Mouse (Mus musculus) stomach, embryonic 15.5 days (tissue): ENCODE data around the gene Hist2h2aa2. TPM values are rescaled to one million over a fixed set of nuclear protein-coding genes. Genes with fewer than 3 reads are reported as not detected.
"Not testable (repeated sequence)": the region's sequence is repeated elsewhere in the genome, so short reads cannot be mapped to it uniquely, and the experiment has no call there.

ENCODE experiments used
- ATAC-seq: fragments of 200-750 bp; cut with Nextera tagmentation; 2 replicates; pipeline ENCODE4 v1.8.0; 2017; ENCODE audit warnings: low read depth, moderate number of reproducible peaks, moderate TSS enrichment; ENCODE audit not compliant: insufficient read depth, low FRiP score
- H3K27ac ChIP-seq: fragments of 300-500 bp; sonication (generic); 2 replicates; pipeline ENCODE4 v1.5.1; 2015; ENCODE audit warnings: mild to moderate bottlenecking, inconsistent platforms
- H3K27me3 ChIP-seq: fragments of 300-500 bp; sonication (generic); replicated peaks from 2 replicates; pipeline ENCODE4 v1.6.1; 2015; ENCODE audit warnings: inconsistent platforms
- H3K36me3 ChIP-seq: fragments of 300-500 bp; sonication (generic); 2 replicates; pipeline ENCODE4 v1.6.1; 2015; ENCODE audit warnings: inconsistent platforms
- H3K4me1 ChIP-seq: fragments of 300-500 bp; sonication (generic); 2 replicates; pipeline ENCODE4 v1.6.1; 2015; ENCODE audit warnings: inconsistent platforms
- H3K4me2 ChIP-seq: fragments of 300-500 bp; sonication (generic); 2 replicates; pipeline ENCODE4 v1.6.1; 2015; ENCODE audit warnings: mild to moderate bottlenecking, inconsistent platforms
- H3K4me3 ChIP-seq: fragments of 300-500 bp; sonication (generic); replicated peaks from 2 replicates; pipeline ENCODE4 v1.5.1; 2015; ENCODE audit warnings: inconsistent platforms
- H3K9ac ChIP-seq: fragments of 300-500 bp; sonication (generic); 2 replicates; pipeline ENCODE4 v1.6.1; 2015; ENCODE audit warnings: inconsistent platforms
- H3K9me3 ChIP-seq: fragments of 300-500 bp; sonication (generic); 2 replicates; pipeline ENCODE4 v1.6.1; 2016; ENCODE audit warnings: inconsistent platforms
- WGBS: fragments of 180-500 bp; shearing (Covaris S2); methylation state at CpG from one replicate; pipeline ENCODE4 v1.1.7; 2015; 5-methylcytosine and 5-hydroxymethylcytosine counted together
- polyA plus RNA-seq: library from polyadenylated mRNA; unstranded; fragments of >200 nt; fragmentation: Nextera tagmentation; extraction: Ambion mirVana; gene quantifications from 2 replicates; pipeline ENCODE4 v1.2.1, GENCODE M21; 2015

The Hist2h2aa2 gene
- polyA plus RNA-seq = 50.4 and 70.5 TPM in 2 replicates

DNA sequence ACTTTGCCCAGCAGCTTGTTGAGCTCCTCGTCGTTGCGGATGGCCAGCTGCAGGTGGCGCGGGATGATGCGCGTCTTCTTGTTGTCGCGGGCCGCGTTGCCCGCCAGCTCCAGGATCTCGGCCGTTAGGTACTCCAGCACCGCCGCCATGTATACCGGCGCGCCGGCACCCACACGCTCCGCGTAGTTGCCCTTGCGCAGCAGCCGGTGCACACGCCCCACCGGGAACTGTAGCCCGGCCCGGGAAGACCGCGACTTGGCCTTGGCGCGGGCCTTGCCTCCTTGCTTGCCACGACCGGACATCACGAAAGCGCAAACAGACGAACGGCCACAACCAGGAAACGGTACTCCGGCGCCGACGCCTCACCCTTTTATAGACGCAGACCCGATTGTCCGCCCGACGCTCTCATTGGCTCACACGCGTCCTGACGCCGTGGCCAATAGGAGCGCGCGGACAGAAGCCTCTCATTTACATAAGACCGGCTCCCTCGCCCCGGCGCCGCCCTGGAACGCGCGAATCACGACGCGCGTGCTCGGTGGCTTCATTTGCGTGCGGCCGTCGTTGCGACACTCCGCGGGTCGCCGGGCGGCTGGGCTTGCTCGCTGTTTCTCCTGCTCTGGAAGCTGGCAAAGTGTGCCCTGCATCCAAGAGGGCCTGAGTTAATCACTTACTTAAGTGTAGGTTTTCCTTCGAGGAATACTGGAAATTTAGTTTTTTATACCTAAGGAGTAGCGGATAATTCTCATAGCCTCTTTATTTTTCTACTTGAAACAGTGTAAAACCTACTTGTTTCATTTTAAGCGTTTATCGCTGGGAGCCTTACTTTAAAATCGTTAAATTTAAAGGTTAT lies at the start of gene Hist2h2aa2:
Hist2h2aa2 (minus strand) TSS at position 328 of the 850 bp plus-strand sequence.
- H3K9me3 ChIP-seq, H3K27me3 ChIP-seq, H3K9ac ChIP-seq, H3K36me3 ChIP-seq: not testable (repeated sequence)
- Histone ChIP-seq H3K27ac (peak within 1 kb of the TSS; percentile 90), H3K4me1 (peaks cover 21% of the 10 kb centered on the region), H3K4me2 (peak within 1 kb of the TSS; percentile 45), H3K4me3 (peak within 1 kb of the TSS; percentile 33)
- 2% methylated on average over 48 of the region's 85 CpGs for WGBS
- peak; percentile 82 for ATAC-seq

DNA sequence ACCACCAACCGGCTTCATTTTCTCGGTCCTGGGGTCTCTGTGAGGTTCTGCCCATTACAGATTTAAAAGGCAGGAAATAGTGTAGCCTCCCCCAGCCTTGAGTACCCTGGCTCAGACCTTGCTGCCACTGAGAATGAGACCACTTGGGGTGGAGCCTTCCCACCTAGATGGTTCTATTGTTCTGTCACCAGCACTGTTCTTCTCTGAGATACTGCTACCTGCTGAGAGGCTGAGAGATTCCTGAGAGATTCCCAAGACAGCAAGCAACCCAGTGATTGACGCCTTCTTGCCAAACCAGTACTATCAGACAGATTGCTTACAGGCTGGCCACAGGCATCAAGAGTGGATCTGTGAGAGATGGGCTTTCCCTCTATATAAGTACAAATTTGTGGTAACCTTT lies 49.1 kb upstream of the Hist2h2aa2 start:
- Histone ChIP-seq H3K4me3 (no peak overlapping the region), H3K9ac (no peak overlapping the region), H3K4me2 (no peak overlapping the region), H3K27me3 (no peaks in the 10 kb centered on the region), H3K36me3 (no peaks in the 10 kb centered on the region), H3K9me3 (no peaks in the 10 kb centered on the region), H3K27ac (no peak overlapping the region), H3K4me1 (peaks cover 3% of the 10 kb centered on the region; the same call in 1 of the 2 replicates)
- 65% methylated on average over 3 of the region's 3 CpGs for WGBS
- ATAC-seq = no peak

DNA sequence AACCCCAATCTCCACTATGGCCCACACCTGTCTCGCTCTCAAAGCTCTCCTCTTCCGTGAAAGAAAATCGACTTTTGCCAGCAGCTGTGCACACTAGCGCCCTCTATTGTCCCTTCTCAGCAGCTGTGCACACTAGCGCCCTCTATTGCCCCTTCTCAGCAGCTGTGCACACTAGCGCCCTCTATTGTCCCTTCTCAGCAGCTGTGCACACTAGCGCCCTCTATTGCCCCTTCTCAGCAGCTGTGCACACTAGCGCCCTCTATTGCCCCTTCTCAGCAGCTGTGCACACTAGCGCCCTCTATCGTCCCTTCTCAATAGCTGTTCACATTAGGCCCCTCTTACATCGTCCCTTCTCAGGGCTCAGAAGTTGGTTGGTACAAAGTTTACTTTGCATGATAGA lies 47.3 kb upstream of the Hist2h2aa2 start:
- not testable (repeated sequence) for ATAC-seq, H3K9ac ChIP-seq, H3K4me3 ChIP-seq, H3K36me3 ChIP-seq, H3K4me2 ChIP-seq, H3K27ac ChIP-seq, H3K9me3 ChIP-seq, H3K4me1 ChIP-seq
- 90% methylated on average over 11 of the region's 11 CpGs for WGBS
- H3K27me3 ChIP-seq = peaks cover 12% of the 10 kb centered on the region

DNA sequence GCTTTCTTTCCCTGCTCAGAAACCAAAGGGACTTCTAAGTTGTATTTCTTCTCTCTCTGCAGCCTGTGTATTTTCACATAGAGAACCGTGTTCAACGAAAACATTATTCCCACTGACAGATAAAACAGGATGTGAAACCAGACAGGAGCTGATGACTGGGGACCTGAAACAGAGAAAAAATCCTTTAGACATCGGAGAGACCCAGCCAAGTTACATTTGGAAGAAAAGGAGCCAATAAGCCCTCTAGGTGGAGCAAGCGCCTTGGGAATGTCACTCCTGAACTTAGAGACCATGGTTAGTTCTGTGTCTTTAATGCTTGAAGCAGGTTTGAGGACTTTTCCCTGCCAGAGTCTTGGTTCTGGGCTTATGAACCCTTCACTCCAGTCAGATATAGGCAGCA lies 44.4 kb upstream of the Hist2h2aa2 start:
- ATAC-seq = no peak
- no peak overlapping the region for H3K4me3 ChIP-seq
- no peaks in the 10 kb centered on the region for H3K9me3 ChIP-seq
- no peak overlapping the region for H3K27ac ChIP-seq
- no peak overlapping the region for H3K9ac ChIP-seq
- peaks cover 13% of the 10 kb centered on the region for H3K27me3 ChIP-seq
- 13% methylated on average over 4 of the region's 4 CpGs for WGBS
- peak overlapping the region; percentile 12; the same call in 1 of the 2 replicates for H3K4me2 ChIP-seq
- H3K4me1 ChIP-seq = peaks cover 4% of the 10 kb centered on the region; the same call in 1 of the 2 replicates
- H3K36me3 ChIP-seq = no peaks in the 10 kb centered on the region

- H3K36me3 ChIP-seq = no peaks in the 10 kb centered on the region
- H3K27me3 ChIP-seq = peaks cover 13% of the 10 kb centered on the region
- WGBS = 65% methylated on average over 6 of the region's 6 CpGs
- no peak for ATAC-seq
- peaks cover 7% of the 10 kb centered on the region for H3K4me1 ChIP-seq
- no peak overlapping the region for H3K9ac ChIP-seq
- no peak overlapping the region for H3K27ac ChIP-seq
- H3K9me3 ChIP-seq = no peaks in the 10 kb centered on the region
- no peak overlapping the region for H3K4me3 ChIP-seq
- H3K4me2 ChIP-seq = no peak overlapping the region
Observed at GRCm38 (mm10) chr3:96280660-96281059, 40.6 kb upstream of the Hist2h2aa2 start.

DNA sequence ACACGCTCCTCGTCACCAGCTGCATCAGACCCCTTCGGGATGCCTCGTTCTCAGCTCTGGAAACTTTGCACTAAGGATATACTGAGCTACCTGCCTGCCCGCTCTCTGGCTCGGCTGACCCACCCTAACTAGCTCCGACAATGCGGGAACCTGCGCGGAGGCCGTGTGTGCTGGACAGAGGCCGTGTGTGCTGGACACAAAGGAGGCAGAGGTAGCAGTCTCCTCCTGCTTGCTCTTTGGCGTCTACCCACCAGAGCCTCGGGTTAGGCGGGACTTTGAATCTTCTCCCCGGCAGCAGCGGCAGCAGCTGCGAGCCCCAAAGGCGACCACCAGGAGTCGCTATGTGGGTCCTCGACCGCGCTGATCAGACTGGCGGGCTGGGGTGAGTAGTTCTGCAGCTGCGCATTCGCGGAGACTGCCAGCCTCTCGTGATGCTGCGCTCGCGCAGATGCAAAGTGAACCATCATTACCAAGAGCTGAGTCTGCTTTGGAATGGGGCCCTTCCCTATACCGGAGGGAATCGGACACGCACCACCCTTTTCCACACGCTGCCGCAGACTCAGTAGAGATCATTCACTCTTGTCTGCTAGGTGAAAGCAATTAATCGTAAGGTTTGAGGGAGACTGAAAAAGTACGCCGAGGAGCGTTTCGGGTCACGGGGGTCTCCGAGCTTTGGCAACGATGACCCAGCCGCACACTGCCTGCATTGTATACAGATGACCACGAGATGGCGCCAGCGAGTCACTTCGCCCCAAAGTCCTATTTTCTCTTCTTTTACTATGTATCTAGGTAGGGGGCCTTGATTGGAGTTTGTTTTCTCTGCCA lies 37.9 kb upstream of the Hist2h2aa2 start:
- Histone ChIP-seq H3K4me3 (peak overlapping the region; percentile 52), H3K4me2 (peak overlapping the region; percentile 77), H3K9ac (peak overlapping the region; percentile 27; the same call in 1 of the 2 replicates), H3K36me3 (no peaks in the 10 kb centered on the region), H3K4me1 (peaks cover 3% of the 10 kb centered on the region), H3K27me3 (0 out of 2 replicates have a peak, but pooled peaks cover 4% of the 10 kb centered on the region), H3K27ac (peak overlapping the region; percentile 85), H3K9me3 (no peaks in the 10 kb centered on the region)
- WGBS = 0% methylated on average over 49 of the region's 49 CpGs
- ATAC-seq = peak; percentile 89

DNA sequence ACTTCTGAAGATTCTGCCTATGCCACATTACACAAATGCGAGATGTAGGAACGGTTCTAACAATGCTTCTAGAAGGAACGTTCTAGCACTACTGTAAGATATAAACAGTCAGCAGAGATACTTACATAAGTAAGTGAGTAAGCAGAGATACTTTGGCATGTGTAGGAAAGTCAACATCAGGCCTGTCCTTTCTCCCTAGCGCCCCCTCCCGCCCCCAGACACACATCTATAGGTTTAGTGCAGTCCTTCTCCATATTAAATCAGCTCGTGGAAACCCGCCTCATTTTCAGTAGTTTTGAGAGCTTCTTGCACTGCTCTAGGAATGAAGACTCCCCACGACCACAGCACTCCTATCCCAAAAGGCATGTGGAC lies 37.3 kb upstream of the Hist2h2aa2 start:
- Histone ChIP-seq H3K36me3 (no peaks in the 10 kb centered on the region), H3K4me2 (peak overlapping the region; percentile 77), H3K27ac (peak overlapping the region; percentile 65; the same call in 1 of the 2 replicates), H3K9me3 (no peaks in the 10 kb centered on the region), H3K9ac (peak overlapping the region; percentile 27; the same call in 1 of the 2 replicates), H3K27me3 (0 out of 2 replicates have a peak, but pooled peaks cover 2% of the 10 kb centered on the region), H3K4me1 (peaks cover 3% of the 10 kb centered on the region), H3K4me3 (peak overlapping the region; percentile 52)
- ATAC-seq = peak; percentile 18
- 16% methylated on average over 8 of the region's 8 CpGs for WGBS

GRCm38 (mm10) chr3:96273591-96274465 lies 33.8 kb upstream of the Hist2h2aa2 start:
- Histone ChIP-seq H3K4me1 (peaks cover 3% of the 10 kb centered on the region), H3K27ac (no peak overlapping the region), H3K36me3 (no peaks in the 10 kb centered on the region), H3K4me2 (no peak overlapping the region), H3K4me3 (no peak overlapping the region), H3K9me3 (no peaks in the 10 kb centered on the region), H3K27me3 (no peaks in the 10 kb centered on the region), H3K9ac (no peak overlapping the region)
- 82% methylated on average over 17 of the region's 17 CpGs for WGBS
- ATAC-seq = no peak

- Histone ChIP-seq H3K4me2 (peak within 1 kb of the TSS; percentile 65), H3K9ac (peak within 1 kb of the TSS; percentile 42), H3K36me3 (no peaks in the 10 kb centered on the region), H3K9me3 (no peaks in the 10 kb centered on the region), H3K27me3 (no peaks in the 10 kb centered on the region), H3K27ac (peak within 1 kb of the TSS; percentile 98), H3K4me3 (peak within 1 kb of the TSS; percentile 54), H3K4me1 (peaks cover 3% of the 10 kb centered on the region; the same call in 1 of the 2 replicates)
- ATAC-seq = peak; percentile 94
- WGBS = under 1% methylated on average over 45 of the region's 45 CpGs
Observed at GRCm38 (mm10) chr3:96269511-96270474, 29.7 kb upstream of the Hist2h2aa2 start, which contains the start of gene Hist2h2bb. Gene Hist2h2bb, plus strand, starts transcription at chr3:96269752.

GRCm38 (mm10) chr3:96268776-96269378 lies 28.8 kb upstream of the Hist2h2aa2 start:
- ATAC-seq = peak; percentile 13
- H3K4me1 ChIP-seq, H3K9ac ChIP-seq, H3K27me3 ChIP-seq, H3K36me3 ChIP-seq, H3K9me3 ChIP-seq: not testable (repeated sequence)
- WGBS = 0% methylated on average over 15 of the region's 44 CpGs
- Histone ChIP-seq H3K27ac (peak overlapping the region; percentile 98), H3K4me2 (peak overlapping the region; percentile 65), H3K4me3 (peak overlapping the region; percentile 45)
